ENCODE assay signal across 17 mouse cellular contexts in genomic region chr15:7070199-7070794, GRCm38 (mm10). TPM values are rescaled to one million over a fixed set of nuclear protein-coding genes. Genes with fewer than 3 reads are reported as not detected.
DNase-seq lines count a peak whose midpoint lies in the region; TF ChIP-seq lines count a peak whose summit lies in the region.
"Had no signal": no experiment of that assay in that cellular context is flagged by ENCODE, and none has a peak within 500 bp of the region (broad histone marks: within the 10 kb centered on the region; RNA-seq: fewer than 3 reads in every experiment).

No protein-coding gene starts in this region.

- H3K4me1 ChIP-seq in lung, adult 2 months (ENCODE audit: control insufficient read depth, insufficient read depth, low read length) = peaks cover 11% of the 10 kb centered on the region
- H3K4me1 ChIP-seq: forebrain, embryonic 12.5 days had no signal

- DNase-seq in heart, adult 11 months = peak; percentile 87
- no peak for DNase-seq in heart, adult 8-10 months (ENCODE audit: low spot score)
- peak; percentile 24 for DNase-seq in kidney, postnatal 14 days
- no peak for DNase-seq in kidney, postnatal 10 days
- DNase-seq in lung, postnatal 36 days = peak; percentile 34
- no peak for DNase-seq in lung, adult 2 months
- no peak for DNase-seq in adipocyte (ENCODE audit: low spot score)
- DNase-seq: adrenal gland, postnatal 10 days; B cell, adult 2 months; cerebellum, adult 11 months; cerebellum, adult 8-10 months; cerebellum, postnatal 25 days; gastrocnemius, postnatal 14 days had no signal

- H3K4me3 ChIP-seq in lung, adult 2 months (replicated peaks; ENCODE audit: extremely low read depth, low read depth, low read length) = no peak overlapping the region
- H3K4me3 ChIP-seq: embryonic facial prominence, embryonic 13.5 days; forebrain, embryonic 12.5 days; hindbrain, embryonic 10.5 days had no signal

- no peak for TF ChIP-seq CTCF in lung, adult 2 months (IDR thresholded peaks at IDR 0.05; ENCODE audit: insufficient read depth, low read length)

- WGBS in lung, adult 2 months = 53% methylated on average over 6 of the region's 6 CpGs

- TF ChIP-seq POLR2A in lung, adult 2 months (IDR thresholded peaks at IDR 0.05; ENCODE audit: borderline replicate concordance, extremely low read depth, low read depth, low read length) = no peak

RNA-seq across cellular contexts. Expression of gene Lifr, which starts 20.1 kb away (rescaled TPM):
- 10 to 100 TPM; 51.5 to 61.6 (median 57.9) TPM for total RNA-seq in heart, adult 8-10 months (2022)
- polyA plus RNA-seq in lung, adult 2 months (2012; rRNA removed) = 101 and 222 TPM in 2 replicates
- polyA plus RNA-seq: G1E had no signal

Comparison
In these comparisons a context has a peak if more than half of its experiments do, and no peak if none do; other contexts are left out.
1. DNase-seq: peak in heart, adult 11 months (single experiment), kidney, postnatal 14 days (single experiment) and lung, postnatal 36 days (single experiment); none in heart, adult 8-10 months (single experiment), kidney, postnatal 10 days (single experiment), lung, adult 2 months (single experiment) and adipocyte (single experiment).